Mouse (Mus musculus) kidney, embryonic 16.5 days (tissue): ENCODE measurements around the gene Grm1. TPM values are rescaled to one million over a fixed set of nuclear protein-coding genes. Genes with fewer than 3 reads are reported as not detected.

Experiments used
- ATAC-seq: fragments of 200-750 bp; cut with Nextera tagmentation; 2 replicates; pipeline ENCODE4 v1.8.0; 2017; ENCODE audit warnings: moderate TSS enrichment; ENCODE audit not compliant: low FRiP score, low TSS enrichment
- H3K27ac ChIP-seq: fragments of 300-500 bp; sonication (generic); 2 replicates; pipeline ENCODE4 v1.5.1; 2014; ENCODE audit warnings: low read length
- H3K27me3 ChIP-seq: fragments of 300-500 bp; sonication (generic); 2 replicates; pipeline ENCODE4 v1.6.1; 2014; ENCODE audit warnings: low read length, control low read depth, mixed read lengths; ENCODE audit not compliant: insufficient read depth
- H3K36me3 ChIP-seq: fragments of 300-500 bp; sonication (generic); 2 replicates; pipeline ENCODE4 v1.6.1; 2014; ENCODE audit warnings: low read length, control low read depth, mixed read lengths; ENCODE audit not compliant: insufficient read depth
- H3K4me1 ChIP-seq: fragments of 300-500 bp; sonication (generic); 2 replicates; pipeline ENCODE4 v1.6.1; 2014; ENCODE audit warnings: low read length, control low read depth, mixed read lengths; ENCODE audit not compliant: insufficient read depth
- H3K4me2 ChIP-seq: fragments of 300-500 bp; sonication (generic); replicated peaks from 2 replicates; pipeline ENCODE4 v1.6.1; 2014; ENCODE audit warnings: low read depth, low read length
- H3K4me3 ChIP-seq: fragments of 300-500 bp; sonication (generic); 2 replicates; pipeline ENCODE4 v1.5.1; 2014; ENCODE audit warnings: mild to moderate bottlenecking, low read length
- H3K9ac ChIP-seq: fragments of 300-500 bp; sonication (generic); replicated peaks from 2 replicates; pipeline ENCODE4 v1.6.1; 2014; ENCODE audit warnings: low read length
- H3K9me3 ChIP-seq: fragments of 300-500 bp; sonication (generic); 2 replicates; pipeline ENCODE4 v1.6.1; 2016; ENCODE audit warnings: low read length, control low read depth
- WGBS: fragments of 180-500 bp; shearing (Covaris S2); extraction: QIAGEN DNeasy Blood & Tissue Kit; methylation state at CpG from one replicate; pipeline ENCODE4 v1.1.7; 2014; 5-methylcytosine and 5-hydroxymethylcytosine counted together
- polyA plus RNA-seq: library from polyadenylated mRNA; unstranded; fragments of >200 nt; fragmentation: Nextera tagmentation; extraction: Ambion mirVana; gene quantifications from 2 replicates; pipeline ENCODE4 v1.2.1, GENCODE M21; 2015

Gene Grm1
- polyA plus RNA-seq, 1 experiment from 2014 or later, result not detected

- H3K27ac ChIP-seq, result no peak overlapping the region
- no peaks in the 10 kb centered on the region for H3K4me1 ChIP-seq
- ATAC-seq, result no peak
- H3K9me3 ChIP-seq, result no peaks in the 10 kb centered on the region
- H3K4me2 ChIP-seq, result no peak overlapping the region
- H3K36me3 ChIP-seq, result no peaks in the 10 kb centered on the region
- H3K9ac ChIP-seq, result no peak overlapping the region
- no peak overlapping the region for H3K4me3 ChIP-seq
- no peaks in the 10 kb centered on the region for H3K27me3 ChIP-seq
- 88% methylated on average over 1 of the region's 1 CpGs for WGBS
Observed at GRCm38 (mm10) chr10:10701326-10701725, 380.8 kb downstream of the Grm1 start.

- ATAC-seq, result no peak
- no peaks in the 10 kb centered on the region for H3K9me3 ChIP-seq
- H3K27me3 ChIP-seq, result no peaks in the 10 kb centered on the region
- no peak overlapping the region for H3K4me3 ChIP-seq
- WGBS, result 44% methylated on average over 1 of the region's 1 CpGs
- no peak overlapping the region for H3K4me2 ChIP-seq
- H3K36me3 ChIP-seq, result no peaks in the 10 kb centered on the region
- no peaks in the 10 kb centered on the region for H3K4me1 ChIP-seq
- no peak overlapping the region for H3K9ac ChIP-seq
- no peak overlapping the region for H3K27ac ChIP-seq
Observed at GRCm38 (mm10) chr10:10700903-10701302, 381.3 kb downstream of the Grm1 start.

- H3K27me3 ChIP-seq, result no peaks in the 10 kb centered on the region
- no peak overlapping the region for H3K9ac ChIP-seq
- no peaks in the 10 kb centered on the region for H3K9me3 ChIP-seq
- H3K27ac ChIP-seq, result no peak overlapping the region
- no peak for ATAC-seq
- no peak overlapping the region for H3K4me3 ChIP-seq
- no peaks in the 10 kb centered on the region for H3K4me1 ChIP-seq
- 71% methylated on average over 6 of the region's 6 CpGs for WGBS
- no peak overlapping the region for H3K4me2 ChIP-seq
- no peaks in the 10 kb centered on the region for H3K36me3 ChIP-seq
Observed at GRCm38 (mm10) chr10:10697497-10697896, 384.7 kb downstream of the Grm1 start.

GRCm38 (mm10) chr10:10689668-10690223 lies 392.4 kb downstream of the Grm1 start:
- no peak overlapping the region for H3K27ac ChIP-seq
- peak overlapping the region; percentile 86 for H3K4me2 ChIP-seq
- peak overlapping the region; percentile 45 for H3K4me3 ChIP-seq
- ATAC-seq, result peak; percentile 51; the same call in 1 of the 2 replicates
- H3K27me3 ChIP-seq, result 0 out of 2 replicates have a peak, but pooled peaks cover 11% of the 10 kb centered on the region
- peaks cover 11% of the 10 kb centered on the region for H3K4me1 ChIP-seq
- 11% methylated on average over 11 of the region's 11 CpGs for WGBS
- H3K9ac ChIP-seq, result no peak overlapping the region
- no peaks in the 10 kb centered on the region for H3K36me3 ChIP-seq
- no peaks in the 10 kb centered on the region for H3K9me3 ChIP-seq

- no peak overlapping the region; the same call in 1 of the 2 replicates for H3K9ac ChIP-seq
- peak overlapping the region; percentile 45 for H3K4me3 ChIP-seq
- no peaks in the 10 kb centered on the region for H3K9me3 ChIP-seq
- no peaks in the 10 kb centered on the region for H3K36me3 ChIP-seq
- 0 out of 2 replicates have a peak, but pooled peaks cover 11% of the 10 kb centered on the region for H3K27me3 ChIP-seq
- WGBS, result 2% methylated on average over 35 of the region's 35 CpGs
- H3K27ac ChIP-seq, result no peak overlapping the region
- H3K4me1 ChIP-seq, result peaks cover 11% of the 10 kb centered on the region
- peak overlapping the region; percentile 86 for H3K4me2 ChIP-seq
- peak; percentile 54 for ATAC-seq
Observed at GRCm38 (mm10) chr10:10688907-10689667, 393.1 kb downstream of the Grm1 start.

GRCm38 (mm10) chr10:10681048-10681447 lies 401.1 kb downstream of the Grm1 start, which contains the start of gene Gm10944:
Gene Gm10944 (plus strand): TSS chr10:10681348.
- H3K9me3 ChIP-seq, result no peaks in the 10 kb centered on the region
- no peak within 1 kb of the TSS for H3K27ac ChIP-seq
- no peak within 1 kb of the TSS for H3K4me2 ChIP-seq
- WGBS, result 88% methylated on average over 1 of the region's 1 CpGs
- no peak within 1 kb of the TSS for H3K4me3 ChIP-seq
- no peaks in the 10 kb centered on the region for H3K36me3 ChIP-seq
- no peak within 1 kb of the TSS for H3K9ac ChIP-seq
- ATAC-seq, result no peak
- H3K4me1 ChIP-seq, result no peaks in the 10 kb centered on the region
- H3K27me3 ChIP-seq, result no peaks in the 10 kb centered on the region

- H3K4me2 ChIP-seq, result no peak overlapping the region
- H3K9me3 ChIP-seq, result no peaks in the 10 kb centered on the region
- no peak for ATAC-seq
- no peaks in the 10 kb centered on the region for H3K27me3 ChIP-seq
- 57% methylated on average over 3 of the region's 3 CpGs for WGBS
- no peak overlapping the region for H3K27ac ChIP-seq
- no peak overlapping the region for H3K9ac ChIP-seq
- no peaks in the 10 kb centered on the region for H3K4me1 ChIP-seq
- no peaks in the 10 kb centered on the region for H3K36me3 ChIP-seq
- H3K4me3 ChIP-seq, result no peak overlapping the region
Observed at GRCm38 (mm10) chr10:10659976-10660375, 422.2 kb downstream of the Grm1 start.

- no peak overlapping the region for H3K4me2 ChIP-seq
- H3K36me3 ChIP-seq, result no peaks in the 10 kb centered on the region
- H3K4me1 ChIP-seq, result no peaks in the 10 kb centered on the region
- H3K4me3 ChIP-seq, result no peak overlapping the region
- 81% methylated on average over 3 of the region's 3 CpGs for WGBS
- H3K27ac ChIP-seq, result no peak overlapping the region
- no peaks in the 10 kb centered on the region for H3K27me3 ChIP-seq
- H3K9me3 ChIP-seq, result no peaks in the 10 kb centered on the region
- ATAC-seq, result no peak
- H3K9ac ChIP-seq, result no peak overlapping the region
Observed at GRCm38 (mm10) chr10:10659161-10659560, 423.0 kb downstream of the Grm1 start.

GRCm38 (mm10) chr10:10656621-10657020 lies 425.5 kb downstream of the Grm1 start:
- H3K36me3 ChIP-seq, result no peaks in the 10 kb centered on the region
- no peak overlapping the region for H3K27ac ChIP-seq
- no peak overlapping the region for H3K4me2 ChIP-seq
- no peak overlapping the region for H3K9ac ChIP-seq
- H3K4me3 ChIP-seq, result no peak overlapping the region
- ATAC-seq, result no peak
- H3K9me3 ChIP-seq, result no peaks in the 10 kb centered on the region
- 87% methylated on average over 4 of the region's 4 CpGs for WGBS
- no peaks in the 10 kb centered on the region for H3K4me1 ChIP-seq
- no peaks in the 10 kb centered on the region for H3K27me3 ChIP-seq

GRCm38 (mm10) chr10:10655991-10656390 lies 426.2 kb downstream of the Grm1 start:
- no peak overlapping the region for H3K9ac ChIP-seq
- no peak for ATAC-seq
- no peak overlapping the region for H3K4me2 ChIP-seq
- H3K9me3 ChIP-seq, result no peaks in the 10 kb centered on the region
- no peak overlapping the region for H3K27ac ChIP-seq
- H3K4me3 ChIP-seq, result no peak overlapping the region
- H3K36me3 ChIP-seq, result no peaks in the 10 kb centered on the region
- H3K4me1 ChIP-seq, result no peaks in the 10 kb centered on the region
- no peaks in the 10 kb centered on the region for H3K27me3 ChIP-seq
